In the genomic region with DNA sequence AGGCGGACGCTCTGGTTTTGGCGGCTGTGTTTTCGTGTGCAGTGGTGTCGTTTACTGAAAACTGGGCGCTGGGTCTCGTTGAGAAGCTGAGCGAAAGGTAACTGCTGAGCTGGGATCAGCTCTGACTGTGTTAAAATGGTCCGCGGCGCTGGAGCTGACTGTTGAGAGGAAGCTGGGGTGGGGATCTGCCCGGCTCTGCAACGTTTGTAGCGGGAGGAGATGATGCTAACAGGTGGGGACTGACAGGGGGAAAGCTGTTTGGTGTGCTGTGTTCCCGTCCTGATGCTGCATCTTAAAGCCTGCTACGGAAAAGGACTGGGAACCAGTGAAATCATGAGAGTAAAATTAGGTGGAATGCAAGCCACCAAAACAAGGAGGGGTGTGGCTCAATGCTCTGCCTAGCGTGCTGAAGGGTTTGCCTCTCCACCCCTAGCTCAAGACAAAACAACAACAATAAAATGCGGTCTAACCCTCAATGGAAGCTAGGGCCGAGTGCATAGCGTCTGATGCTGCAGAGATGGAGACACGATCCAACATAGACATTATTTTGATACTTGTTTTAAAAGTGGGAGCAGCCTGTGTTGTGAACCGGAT, we compare ENCODE assay signal across 8 mouse cellular contexts. TPM values are rescaled to one million over a fixed set of nuclear protein-coding genes. Genes with fewer than 3 reads are reported as not detected.
A peak's percentile ranks its signal among the peaks of the same experiment; 100 is the strongest.
DNase-seq lines count a peak whose midpoint lies in the region; ATAC-seq and TF ChIP-seq lines count a peak whose summit lies in the region.

No protein-coding gene starts in this region.

- no peaks in the 10 kb centered on the region for H3K9me3 ChIP-seq in CH12.LX (replicated peaks; ENCODE audit: low read length)
- H3K9me3 ChIP-seq in liver, embryonic 12.5 days (replicated peaks), result no peaks in the 10 kb centered on the region

- no peak for TF ChIP-seq CTCF in gastrocnemius, adult 2 months (IDR thresholded peaks at IDR 0.05)
- no peak for TF ChIP-seq CTCF in CH12.LX (conservative IDR thresholded peaks at IDR 0.05 in 1 of 2, IDR thresholded peaks at IDR 0.05 in 1 of 2; ENCODE audit: low read depth in 2 of 2, low read length in 2 of 2)

- no peak for TF ChIP-seq EP300 in CH12.LX (IDR thresholded peaks at IDR 0.05; ENCODE audit: low read length)

- TF ChIP-seq POLR2A in CH12.LX (IDR thresholded peaks at IDR 0.05; ENCODE audit: low read depth, low read length), result no peak; the same call in 1 of the 2 replicates

- 2% methylated on average over 22 of the region's 22 CpGs for WGBS in liver, embryonic 12.5 days (ENCODE audit: insufficient replicate concordance)

- peak overlapping the region; percentile 82 for H3K4me3 ChIP-seq in gastrocnemius, adult 2 months
- H3K4me3 ChIP-seq in CH12.LX (replicated peaks in 1 of 3; ENCODE audit: low read depth in 2 of 3, low read length in 2 of 3, poor library complexity in 1 of 3), result peak overlapping the region; percentile 79 to 94 (median 88)
- peak overlapping the region; percentile 83 for H3K4me3 ChIP-seq in liver, embryonic 12.5 days

- H3K79me2 ChIP-seq in CH12.LX (replicated peaks; ENCODE audit: control insufficient read depth, extremely low read depth, insufficient read depth, poor library complexity, severe bottlenecking), result peaks cover 25% of the 10 kb centered on the region

- intact Hi-C loops in gastrocnemius, adult 2 months (cut with DNase I), result no loop called here

- in situ Hi-C loops in CH12.LX (cut with MboI; ENCODE audit: low pct_ligation_motif_present, low pct_unique_long_range_greater_than_20kb, low sequenced_read_pairs), result no loop called here

- peaks cover 2 to 36% of the 10 kb centered on the region in 2 experiments; a peak in 3 of 4 replicates for H3K4me1 ChIP-seq in CH12.LX (ENCODE audit: control insufficient read depth in 1 of 2, insufficient read depth in 2 of 2)
- peaks cover 24% of the 10 kb centered on the region for H3K4me1 ChIP-seq in liver, embryonic 12.5 days

- H3K9ac ChIP-seq in CH12.LX (ENCODE audit: insufficient read depth, low read depth), result peak overlapping the region; percentile 59
- peak overlapping the region; percentile 80 for H3K9ac ChIP-seq in liver, embryonic 12.5 days

- peaks cover 2 to 21% of the 10 kb centered on the region in 2 experiments for H3K36me3 ChIP-seq in CH12.LX (replicated peaks in 1 of 2; ENCODE audit: control insufficient read depth in 1 of 2, insufficient read depth in 1 of 2, low read length in 1 of 2)
- H3K36me3 ChIP-seq in liver, embryonic 12.5 days, result peaks cover 12% of the 10 kb centered on the region

- ATAC-seq in erythroid progenitor cell, adult 5-6 weeks (replicated peaks; ENCODE audit: low FRiP score, poor library complexity, severe bottlenecking), result peak; percentile 68
- peak; percentile 61 for ATAC-seq in liver, embryonic 12.5 days

- H3K27ac ChIP-seq in gastrocnemius, adult 2 months, result peak overlapping the region; percentile 98
- H3K27ac ChIP-seq in CH12.LX (ENCODE audit: insufficient read depth, low read depth), result no peak overlapping the region
- H3K27ac ChIP-seq in liver, embryonic 12.5 days, result peak overlapping the region; percentile 98

- no peaks in the 10 kb centered on the region for H3K27me3 ChIP-seq in CH12.LX (replicated peaks)
- no peaks in the 10 kb centered on the region for H3K27me3 ChIP-seq in liver, embryonic 12.5 days (replicated peaks)

- DNase-seq in gastrocnemius, adult 2 months, result no peak
- DNase-seq in gastrocnemius, postnatal 10 days, result no peak
- no peak for DNase-seq in CH12.LX (ENCODE audit: extremely low read depth)
- no peak for DNase-seq in urinary bladder, postnatal 10 days (ENCODE audit: low spot score)
- DNase-seq in spleen, adult 18-20 months, result no peak
- DNase-seq in thymus, adult 18-20 months, result no peak

- no peak for TF ChIP-seq RAD21 in CH12.LX (IDR thresholded peaks at IDR 0.05; ENCODE audit: low read depth, low read length)

- H3K4me2 ChIP-seq in CH12.LX (ENCODE audit: insufficient read depth, low read depth, poor library complexity, severe bottlenecking), result peak overlapping the region; percentile 78
- peak overlapping the region; percentile 82 for H3K4me2 ChIP-seq in liver, embryonic 12.5 days

- dilution Hi-C loops in CH12.LX (cut with MboI; ENCODE audit: extremely low pct_ligation_motif_present, extremely low pct_unique_long_range_greater_than_20kb, low sequenced_read_pairs), result no loop called here

TF ChIP-seq in CH12.LX, 34 proteins besides CTCF, POLR2A, EP300 and RAD21:
- TF ChIP-seq SIN3A (IDR thresholded peaks at IDR 0.05; ENCODE audit: low read length), result no peak
- TF ChIP-seq NELFE (IDR thresholded peaks at IDR 0.05; ENCODE audit: low read depth, low read length), result peak; percentile 90
- no peak for TF ChIP-seq USF1 (IDR thresholded peaks at IDR 0.05; ENCODE audit: low read depth, low read length)
TF ChIP-seq in CH12.LX: peak in this region for 1.

RNA-seq across cellular contexts. Expression of a gene that starts 0.4 kb away (rescaled TPM):
- 1 to 10 TPM; 7.6 to 9.6 TPM for total RNA-seq in gastrocnemius, adult 2 months (2021)
- total RNA-seq in gastrocnemius, postnatal 10 days (2021), result 1 to 10 TPM; 7.0 to 7.2 TPM
- total RNA-seq in CH12.LX (2012; rRNA removed) (22.9 and 23.4 TPM in 2 replicates), CH12.LX (2014; rRNA removed) (23.3 and 24.4 TPM in 2 replicates)
- polyA plus RNA-seq in CH12.LX (2012; ENCODE audit: insufficient read length, low read depth), result 12.3 and 12.4 TPM in 2 replicates
- 12.3 and 14.7 TPM in 2 replicates for total RNA-seq in erythroid progenitor cell, adult 5-6 weeks (2015; ENCODE audit: low replicate concordance)
- 9.6 and 12.0 TPM in 2 replicates for total RNA-seq in erythroid progenitor cell, adult 5-6 weeks (2017; ENCODE audit: low replicate concordance)
- polyA plus RNA-seq in liver, embryonic 12.5 days (2016; fragmentation: Nextera tagmentation; extraction: Ambion mirVana), result 21.0 and 21.1 TPM in 2 replicates
